Mouse (Mus musculus) embryonic fibroblast, embryonic 13.5 days (primary cell): ENCODE data around the gene Btnl9.

Experiments
- CTCF ChIP-seq: IDR thresholded peaks from 2 replicates; pipeline ENCODE4 v1.5.1; 2011; ENCODE audit warnings: mild to moderate bottlenecking, control low read depth, low read length, moderate library complexity, borderline replicate concordance; ENCODE audit not compliant: insufficient read depth
- POLR2A ChIP-seq: IDR thresholded peaks from 2 replicates; pipeline ENCODE4 v1.6.1; 2011; ENCODE audit warnings: low read depth, mild to moderate bottlenecking, control low read depth, low read length, moderate library complexity

DNA sequence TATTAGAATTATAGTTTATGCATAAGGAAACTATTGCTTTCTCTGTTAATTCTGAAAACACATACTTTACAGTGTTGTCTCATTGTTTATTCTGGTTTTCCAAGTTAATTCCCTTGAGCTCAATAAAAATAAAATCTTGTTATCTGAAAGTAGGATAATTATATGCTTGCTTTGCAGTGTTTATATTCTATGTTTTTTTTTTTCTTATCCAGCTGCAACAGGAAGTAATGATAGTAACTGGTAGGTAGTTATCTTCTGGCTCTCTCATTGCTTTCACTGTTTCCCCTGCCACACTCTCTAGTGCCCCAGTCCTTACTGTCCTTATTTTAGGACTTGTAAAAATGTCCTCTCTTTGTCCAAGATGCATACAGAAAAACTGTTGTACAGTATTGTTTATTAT lies 13.7 kb upstream of the Btnl9 start:
- TF ChIP-seq CTCF (no peak), POLR2A (no peak)
